ENCODE assay signal across 8 mouse cellular contexts in the genomic region with DNA sequence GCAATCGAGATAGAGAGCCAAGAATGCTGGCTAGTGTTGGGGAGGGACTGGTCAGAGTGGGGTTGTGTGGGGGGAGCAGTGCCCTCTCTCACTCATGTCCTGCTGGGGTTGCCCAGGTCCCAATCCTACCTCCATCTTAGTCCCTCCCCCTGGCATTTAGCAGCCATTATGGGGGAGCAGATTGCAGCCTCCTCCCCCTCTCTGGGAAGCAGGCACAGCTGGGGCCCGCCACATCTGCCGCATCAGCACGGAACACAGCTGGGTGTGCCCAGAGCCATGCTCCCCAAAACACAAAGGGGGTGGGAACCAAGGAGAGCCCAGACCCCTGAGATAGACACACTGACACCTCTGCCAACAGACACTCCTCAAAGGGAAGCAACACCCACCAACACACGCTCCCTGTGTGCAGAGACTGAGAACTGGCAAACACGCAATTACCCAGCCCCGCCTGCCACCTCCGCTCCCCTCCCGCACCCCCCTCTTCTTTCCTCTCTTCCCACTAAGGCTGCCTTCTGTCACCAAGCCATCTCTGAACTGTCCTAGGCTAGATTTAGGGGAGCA. TPM values are rescaled to one million over a fixed set of nuclear protein-coding genes. Genes with fewer than 3 reads are reported as not detected.
A peak's percentile ranks its signal among the peaks of the same experiment; 100 is the strongest.
DNase-seq lines count a peak whose midpoint lies in the region; ATAC-seq and TF ChIP-seq lines count a peak whose summit lies in the region.

No protein-coding gene starts in this region.

- no peak for TF ChIP-seq CTCF in hindbrain, postnatal 0 days (IDR thresholded peaks at IDR 0.05; ENCODE audit: low read depth)

- ATAC-seq in kidney, embryonic 16.5 days (ENCODE audit: low FRiP score, low TSS enrichment): no peak
- ATAC-seq in hindbrain, postnatal 0 days: peak; percentile 2; the same call in 1 of the 2 replicates
- ATAC-seq in midbrain, embryonic 16.5 days: peak; percentile 8; the same call in 1 of the 2 replicates

- peaks cover 5% of the 10 kb centered on the region; the same call in 1 of the 2 replicates for H3K36me3 ChIP-seq in kidney, embryonic 16.5 days (ENCODE audit: insufficient read depth, low read length)
- no peaks in the 10 kb centered on the region for H3K36me3 ChIP-seq in hindbrain, postnatal 0 days (ENCODE audit: insufficient read depth, low read length)
- no peaks in the 10 kb centered on the region for H3K36me3 ChIP-seq in midbrain, embryonic 16.5 days (ENCODE audit: control insufficient read depth, insufficient read depth, low read length)

- H3K9me3 ChIP-seq in kidney, embryonic 16.5 days (ENCODE audit: low read length): no peaks in the 10 kb centered on the region
- H3K9me3 ChIP-seq in hindbrain, postnatal 0 days (ENCODE audit: low read length): no peaks in the 10 kb centered on the region
- no peaks in the 10 kb centered on the region for H3K9me3 ChIP-seq in midbrain, embryonic 16.5 days (replicated peaks; ENCODE audit: control insufficient read depth, low read length, poor library complexity, severe bottlenecking)

- peaks cover 29% of the 10 kb centered on the region for H3K27me3 ChIP-seq in kidney, embryonic 16.5 days (ENCODE audit: insufficient read depth, low read length)
- peaks cover 22% of the 10 kb centered on the region for H3K27me3 ChIP-seq in hindbrain, postnatal 0 days (ENCODE audit: insufficient read depth, low read length)
- no peaks in the 10 kb centered on the region; the same call in 1 of the 2 replicates for H3K27me3 ChIP-seq in midbrain, embryonic 16.5 days (ENCODE audit: control insufficient read depth, insufficient read depth, low read depth, low read length)

- no peak overlapping the region for H3K9ac ChIP-seq in kidney, embryonic 16.5 days (replicated peaks; ENCODE audit: low read length)
- no peak overlapping the region for H3K9ac ChIP-seq in hindbrain, postnatal 0 days (replicated peaks; ENCODE audit: low read length)
- H3K9ac ChIP-seq in midbrain, embryonic 16.5 days (ENCODE audit: low read depth, low read length): peak overlapping the region; percentile 32

- 13% methylated on average over 9 of the region's 9 CpGs for WGBS in kidney, embryonic 16.5 days
- 14% methylated on average over 8 of the region's 9 CpGs for WGBS in hindbrain, postnatal 0 days
- 7% methylated on average over 9 of the region's 9 CpGs for WGBS in midbrain, embryonic 16.5 days

- peaks cover 81% of the 10 kb centered on the region for H3K4me1 ChIP-seq in kidney, embryonic 16.5 days (ENCODE audit: insufficient read depth, low read length)
- peaks cover 52% of the 10 kb centered on the region for H3K4me1 ChIP-seq in hindbrain, postnatal 0 days (ENCODE audit: insufficient read depth, low read length)
- peaks cover 71% of the 10 kb centered on the region for H3K4me1 ChIP-seq in midbrain, embryonic 16.5 days (ENCODE audit: control insufficient read depth, insufficient read depth, low read length)

- no peak overlapping the region for H3K27ac ChIP-seq in kidney, embryonic 16.5 days (ENCODE audit: low read length)
- H3K27ac ChIP-seq in hindbrain, postnatal 0 days: no peak overlapping the region
- peak overlapping the region; percentile 81 for H3K27ac ChIP-seq in midbrain, embryonic 16.5 days (ENCODE audit: low read length)

- DNase-seq in kidney, postnatal 14 days: no peak
- DNase-seq in cerebellum, postnatal 10 days: peak; percentile 55 to 61
- DNase-seq in hindbrain, postnatal 0 days (ENCODE audit: low spot score): no peak
- DNase-seq in urinary bladder, postnatal 10 days (ENCODE audit: low spot score): no peak
- DNase-seq in thymus, postnatal 36 days: no peak
- DNase-seq in kidney, adult 18-20 months: no peak

- peak overlapping the region; percentile 47; the same call in 1 of the 2 replicates for H3K4me2 ChIP-seq in kidney, embryonic 16.5 days (replicated peaks; ENCODE audit: low read depth, low read length)
- H3K4me2 ChIP-seq in hindbrain, postnatal 0 days (ENCODE audit: low read depth, low read length): 0 out of 2 replicates have a peak overlapping the region, but pooled peaks have one; percentile 0
- peak overlapping the region; percentile 40 for H3K4me2 ChIP-seq in midbrain, embryonic 16.5 days (ENCODE audit: low read length)

- H3K4me3 ChIP-seq in kidney, embryonic 16.5 days (ENCODE audit: low read length): no peak overlapping the region
- no peak overlapping the region for H3K4me3 ChIP-seq in hindbrain, postnatal 0 days (ENCODE audit: low read length)
- H3K4me3 ChIP-seq in midbrain, embryonic 16.5 days (ENCODE audit: low read depth, low read length): peak overlapping the region; percentile 16; the same call in 1 of the 2 replicates

RNA-seq across cellular contexts. Expression of gene Asic4, which starts 5.0 kb away (rescaled TPM):
- polyA plus RNA-seq in kidney, embryonic 16.5 days (2015; fragmentation: Nextera tagmentation; extraction: Ambion mirVana): 1.00 and 1.5 TPM in 2 replicates
- total RNA-seq in hindbrain, postnatal 0 days (2014; rRNA removed): 71.4 and 74.1 TPM in 2 replicates
- 17.0 and 21.0 TPM in 2 replicates for polyA plus RNA-seq in hindbrain, postnatal 0 days (2015; fragmentation: Nextera tagmentation; extraction: Ambion mirVana)
- polyA plus RNA-seq in midbrain, embryonic 16.5 days (2015; fragmentation: Nextera tagmentation; extraction: Ambion mirVana): 45.4 and 54.8 TPM in 2 replicates

RNA-seq across cellular contexts. Expression of gene Gmppa, which starts 9.5 kb away (rescaled TPM):
- 91.4 and 91.6 TPM in 2 replicates for polyA plus RNA-seq in kidney, embryonic 16.5 days (2015; fragmentation: Nextera tagmentation; extraction: Ambion mirVana)
- total RNA-seq in hindbrain, postnatal 0 days (2014; rRNA removed): 88.0 and 96.8 TPM in 2 replicates
- 59.9 and 63.1 TPM in 2 replicates for polyA plus RNA-seq in hindbrain, postnatal 0 days (2015; fragmentation: Nextera tagmentation; extraction: Ambion mirVana)
- polyA plus RNA-seq in midbrain, embryonic 16.5 days (2015; fragmentation: Nextera tagmentation; extraction: Ambion mirVana): 79.7 and 81.3 TPM in 2 replicates

RNA-seq across cellular contexts. Expression of gene Chpf, which starts 33.9 kb away (rescaled TPM):
- 37.9 and 38.6 TPM in 2 replicates for polyA plus RNA-seq in kidney, embryonic 16.5 days (2015; fragmentation: Nextera tagmentation; extraction: Ambion mirVana)
- total RNA-seq in hindbrain, postnatal 0 days (2014; rRNA removed): 155 and 173 TPM in 2 replicates
- polyA plus RNA-seq in hindbrain, postnatal 0 days (2015; fragmentation: Nextera tagmentation; extraction: Ambion mirVana): 55.3 and 55.8 TPM in 2 replicates
- polyA plus RNA-seq in midbrain, embryonic 16.5 days (2015; fragmentation: Nextera tagmentation; extraction: Ambion mirVana): 34.8 and 37.5 TPM in 2 replicates

RNA-seq across cellular contexts. Expression of gene Tmem198, which starts 34.1 kb away (rescaled TPM):
- 0.77 and 0.99 TPM in 2 replicates for polyA plus RNA-seq in kidney, embryonic 16.5 days (2015; fragmentation: Nextera tagmentation; extraction: Ambion mirVana)
- total RNA-seq in hindbrain, postnatal 0 days (2014; rRNA removed): 52.7 and 69.3 TPM in 2 replicates
- 33.9 and 36.4 TPM in 2 replicates for polyA plus RNA-seq in hindbrain, postnatal 0 days (2015; fragmentation: Nextera tagmentation; extraction: Ambion mirVana)
- polyA plus RNA-seq in midbrain, embryonic 16.5 days (2015; fragmentation: Nextera tagmentation; extraction: Ambion mirVana): 52.0 and 56.7 TPM in 2 replicates

Comparison
In these comparisons a context has a peak if more than half of its experiments do, and no peak if none do; other contexts are left out.
1. DNase-seq: peak in cerebellum, postnatal 10 days (2 of 2); none in kidney, postnatal 14 days (single experiment), hindbrain, postnatal 0 days (single experiment), urinary bladder, postnatal 10 days (single experiment), thymus, postnatal 36 days (0 of 2) and kidney, adult 18-20 months (single experiment).
2. Peak in every context shown above with its lines, with median percentiles within 50 percentile points of each other: H3K4me2 ChIP-seq.